In the genomic region with DNA sequence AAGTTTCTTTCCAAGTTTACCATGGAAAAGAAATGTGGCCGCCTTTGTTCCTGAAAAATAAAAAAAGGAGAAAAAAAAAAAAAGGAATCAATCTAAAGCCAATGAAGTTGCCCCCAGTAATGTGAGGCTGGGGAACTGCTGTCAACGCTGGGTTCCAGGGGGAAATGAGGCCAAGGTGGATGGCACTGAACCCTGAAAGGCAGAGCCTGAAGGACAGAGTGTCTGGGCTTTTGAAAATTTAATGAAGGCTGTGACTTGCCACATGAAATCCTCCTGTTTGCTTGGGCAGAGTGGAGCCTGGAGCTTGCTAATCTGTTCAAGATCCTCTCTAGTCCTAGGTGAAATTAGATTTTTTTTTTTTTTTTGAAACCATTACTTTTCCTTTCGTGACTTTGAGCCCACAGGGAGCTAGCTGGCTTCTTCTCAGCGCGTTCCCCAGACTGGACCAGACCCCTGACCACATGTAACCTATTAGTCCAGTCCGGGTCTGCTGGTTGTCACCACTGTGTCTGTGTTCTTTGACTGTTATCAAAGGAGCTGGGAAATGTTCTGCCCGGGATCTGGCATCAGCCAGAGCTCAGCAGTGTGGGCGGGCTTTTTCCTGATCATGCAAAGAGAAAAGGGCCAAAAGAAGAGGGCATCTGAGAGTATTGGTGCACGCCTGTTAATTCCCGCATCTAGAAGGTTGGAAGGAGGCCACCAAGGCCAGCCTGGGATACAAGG, we compare ENCODE assay signal across 8 mouse cellular contexts. TPM values are rescaled to one million over a fixed set of nuclear protein-coding genes. Genes with fewer than 3 reads are reported as not detected.
DNase-seq lines count a peak whose midpoint lies in the region; ATAC-seq and TF ChIP-seq lines count a peak whose summit lies in the region.

No protein-coding gene starts in this region.

- no peaks in the 10 kb centered on the region for H3K36me3 ChIP-seq in kidney, embryonic 15.5 days
- no peaks in the 10 kb centered on the region for H3K36me3 ChIP-seq in limb, embryonic 10.5 days
- H3K36me3 ChIP-seq in thymus, adult 2 months (ENCODE audit: control insufficient read depth, insufficient read depth, low read length): no peaks in the 10 kb centered on the region

- TF ChIP-seq POLR2A in embryonic fibroblast, embryonic 13.5 days (IDR thresholded peaks at IDR 0.05; ENCODE audit: low read depth, low read length): no peak
- no peak for TF ChIP-seq POLR2A in thymus, adult 2 months (IDR thresholded peaks at IDR 0.05; ENCODE audit: control insufficient read depth, extremely low read depth, insufficient read depth, low read length, poor library complexity)

- H3K9me3 ChIP-seq in kidney, embryonic 15.5 days (replicated peaks): 0 out of 2 replicates have a peak, but pooled peaks cover 3% of the 10 kb centered on the region
- H3K9me3 ChIP-seq in limb, embryonic 10.5 days (replicated peaks): no peaks in the 10 kb centered on the region

- WGBS in kidney, embryonic 15.5 days: 58% methylated on average over 10 of the region's 10 CpGs
- 23% methylated on average over 10 of the region's 10 CpGs for WGBS in limb, embryonic 10.5 days
- 85% methylated on average over 10 of the region's 10 CpGs for WGBS in thymus, adult 2 months

- H3K4me1 ChIP-seq in kidney, embryonic 15.5 days: peaks cover 33% of the 10 kb centered on the region
- H3K4me1 ChIP-seq in embryonic fibroblast, embryonic 13.5 days (ENCODE audit: control insufficient read depth, insufficient read depth, low read length): no peaks in the 10 kb centered on the region
- peaks cover 52% of the 10 kb centered on the region for H3K4me1 ChIP-seq in limb, embryonic 10.5 days
- H3K4me1 ChIP-seq in thymus, adult 2 months (replicated peaks; ENCODE audit: control insufficient read depth, insufficient read depth, low read length): peaks cover under 1% of the 10 kb centered on the region

- no peak overlapping the region for H3K9ac ChIP-seq in kidney, embryonic 15.5 days

- no peak overlapping the region for H3K4me3 ChIP-seq in kidney, embryonic 15.5 days (replicated peaks)
- no peak overlapping the region for H3K4me3 ChIP-seq in embryonic fibroblast, embryonic 13.5 days (ENCODE audit: insufficient read depth, low read length)
- peak overlapping the region; percentile 14; the same call in 1 of the 2 replicates for H3K4me3 ChIP-seq in limb, embryonic 10.5 days
- no peak overlapping the region for H3K4me3 ChIP-seq in thymus, adult 2 months (ENCODE audit: control insufficient read depth, insufficient read depth, low read length)

- no peak for ATAC-seq in kidney, embryonic 15.5 days (replicated peaks; ENCODE audit: low FRiP score)

- H3K27me3 ChIP-seq in kidney, embryonic 15.5 days: no peaks in the 10 kb centered on the region
- H3K27me3 ChIP-seq in limb, embryonic 10.5 days (ENCODE audit: low read depth, poor library complexity, severe bottlenecking): no peaks in the 10 kb centered on the region
- H3K27me3 ChIP-seq in thymus, adult 2 months (ENCODE audit: control insufficient read depth, insufficient read depth, low read length): no peaks in the 10 kb centered on the region

- no peak overlapping the region for H3K4me2 ChIP-seq in kidney, embryonic 15.5 days

- TF ChIP-seq CTCF in embryonic fibroblast, embryonic 13.5 days (IDR thresholded peaks at IDR 0.05; ENCODE audit: borderline replicate concordance, insufficient read depth, low read length): no peak
- no peak for TF ChIP-seq CTCF in thymus, adult 2 months (IDR thresholded peaks at IDR 0.05; ENCODE audit: borderline replicate concordance, control insufficient read depth, extremely low read depth, insufficient read depth, low read length, poor library complexity)

- DNase-seq in kidney, adult 11 months: peak; percentile 44
- DNase-seq in embryo, embryonic 10.5 days (ENCODE audit: low spot score): peak; percentile 67
- DNase-seq in limb, embryonic 10.5 days (ENCODE audit: low spot score): peak; percentile 80
- no peak for DNase-seq in urinary bladder, postnatal 25 days (ENCODE audit: low spot score)
- DNase-seq in natural killer cell, adult 2 months (ENCODE audit: low spot score in 2 of 2): no peak
- DNase-seq in thymus, adult 2 months: no peak

- no peak overlapping the region for H3K27ac ChIP-seq in kidney, embryonic 15.5 days
- H3K27ac ChIP-seq in embryonic fibroblast, embryonic 13.5 days (ENCODE audit: insufficient read depth, low read length): peak overlapping the region; percentile 59
- peak overlapping the region; percentile 75 for H3K27ac ChIP-seq in limb, embryonic 10.5 days
- H3K27ac ChIP-seq in thymus, adult 2 months (ENCODE audit: control insufficient read depth, insufficient read depth, low read length): no peak overlapping the region

RNA-seq across cellular contexts. Expression of gene Cyth3, which starts 4.6 kb away (rescaled TPM):
- 66.0 and 71.5 TPM in 2 replicates for polyA plus RNA-seq in kidney, embryonic 15.5 days (2015; fragmentation: Nextera tagmentation; extraction: Ambion mirVana)
- polyA plus RNA-seq in embryonic fibroblast, embryonic 13.5 days (2011; ENCODE audit: insufficient read length, low read depth, missing spikeins): 130 and 134 TPM in 2 replicates
- 47.5 and 59.2 TPM in 2 replicates for polyA plus RNA-seq in limb, embryonic 10.5 days (2016; fragmentation: Nextera tagmentation; extraction: Ambion mirVana)
- 12.9 and 13.4 TPM in 2 replicates for polyA plus RNA-seq in thymus, adult 2 months (2012; rRNA removed)

Comparison
In these comparisons a context has a peak if more than half of its experiments do, and no peak if none do; other contexts are left out.
1. DNase-seq: peak in kidney, adult 11 months (single experiment), embryo, embryonic 10.5 days (single experiment) and limb, embryonic 10.5 days (single experiment); none in urinary bladder, postnatal 25 days (single experiment), natural killer cell, adult 2 months (0 of 2) and thymus, adult 2 months (single experiment).
2. H3K27ac ChIP-seq: peak in embryonic fibroblast, embryonic 13.5 days (single experiment) and limb, embryonic 10.5 days (single experiment); none in kidney, embryonic 15.5 days (single experiment) and thymus, adult 2 months (single experiment).